Mouse (Mus musculus) thymus, postnatal 0 days (tissue): ENCODE measurements around the gene Slamf8. TPM values are rescaled to one million over a fixed set of nuclear protein-coding genes. Genes with fewer than 3 reads are reported as not detected.

Experiments used
- DNase-seq: peaks from one replicate; pipeline ENCODE4 v3.0.0-alpha.2; 2015; ENCODE audit warnings: low spot score
- polyA plus RNA-seq: library from polyadenylated mRNA; unstranded; fragments of >200 nt; fragmentation: Nextera tagmentation; extraction: Ambion mirVana; gene quantifications from 2 replicates; pipeline ENCODE4 v1.2.1, GENCODE M21; 2015

The Slamf8 gene
- polyA plus RNA-seq, 1 experiment from 2014 or later = 1.9 TPM

GRCm38 (mm10) chr1:172532551-172532950 is 57.8 kb downstream of the Slamf8 start:
- no peak for DNase-seq

Other genes with a start within 250 kb of the Slamf8 start
- 0.15 and 0.17 TPM in 2 replicates for gene Kcnj10, start 249.4 kb downstream of the Slamf8 start, polyA plus RNA-seq
- 5.6 and 6.5 TPM in 2 replicates for gene Pigm, start 214.0 kb downstream of the Slamf8 start, polyA plus RNA-seq
- gene Slamf9, start 115.2 kb downstream of the Slamf8 start, polyA plus RNA-seq = 1.2 and 1.4 TPM in 2 replicates
- gene Igsf9, start 108.8 kb downstream of the Slamf8 start, polyA plus RNA-seq = 2.4 and 2.5 TPM in 2 replicates
- 151 and 180 TPM in 2 replicates for gene Tagln2, start 90.5 kb downstream of the Slamf8 start, polyA plus RNA-seq
- gene Cfap45, start 69.8 kb downstream of the Slamf8 start, polyA plus RNA-seq = 1.6 and 1.9 TPM in 2 replicates
- 2.4 and 3.2 TPM in 2 replicates for gene Vsig8, start 34.6 kb downstream of the Slamf8 start, polyA plus RNA-seq
- gene Fcrl6, start 12.0 kb upstream of the Slamf8 start, polyA plus RNA-seq = 0.16 TPM in 1 of 2 replicates, not detected in the other
- gene Dusp23, start 42.4 kb upstream of the Slamf8 start, polyA plus RNA-seq = 9.9 and 10.7 TPM in 2 replicates
- gene Crp, start 107.5 kb upstream of the Slamf8 start, polyA plus RNA-seq = 0.65 and 0.67 TPM in 2 replicates